Mouse (Mus musculus) midbrain, embryonic 15.5 days (tissue): ENCODE results near the gene Inka2. TPM values are rescaled to one million over a fixed set of nuclear protein-coding genes. Genes with fewer than 3 reads are reported as not detected.

Source experiments
- polyA plus RNA-seq: library from polyadenylated mRNA; unstranded; fragments of >200 nt; fragmentation: Nextera tagmentation; extraction: Ambion mirVana; gene quantifications from 2 replicates; pipeline ENCODE4 v1.2.1, GENCODE M21; 2015

Inka2 gene
- polyA plus RNA-seq, 1 experiment from 2014 or later = 6.0 TPM

Other genes starting within 250 kb of the Inka2 start
- gene Ddx20, start 17.0 kb upstream of the Inka2 start, polyA plus RNA-seq = 25.9 and 26.3 TPM in 2 replicates
- gene Rap1a, start 96.7 kb downstream of the Inka2 start, polyA plus RNA-seq = 63.4 and 68.6 TPM in 2 replicates
- gene Adora3, start 166.3 kb downstream of the Inka2 start, polyA plus RNA-seq = 0.14 and 0.17 TPM in 2 replicates
- 0.18 TPM in 1 of 2 replicates, not detected in the other for gene Tmigd3, start 166.3 kb downstream of the Inka2 start, polyA plus RNA-seq
- 0.34 and 0.38 TPM in 2 replicates for gene I830077J02Rik, start 228.1 kb downstream of the Inka2 start, polyA plus RNA-seq